Mouse (Mus musculus) kidney, adult 2 months (tissue): ENCODE data around the gene Zfp704. TPM values are rescaled to one million over a fixed set of nuclear protein-coding genes. Genes with fewer than 3 reads are reported as not detected.

Source experiments
- DNase-seq: peaks from one replicate; pipeline ENCODE4 v3.0.0; 2021
- H3K27ac ChIP-seq: fragments of 200-500 bp; 2 replicates; pipeline ENCODE4 v1.5.1; 2012; ENCODE audit warnings: low read depth, low read length, control low read depth, inconsistent platforms; ENCODE audit not compliant: insufficient read depth
- H3K27me3 ChIP-seq: fragments of 200-500 bp; replicated peaks from 2 replicates; pipeline ENCODE4 v1.6.1; 2012; ENCODE audit warnings: mild to moderate bottlenecking, moderate library complexity, low read length, inconsistent platforms; ENCODE audit not compliant: control insufficient read depth, insufficient read depth
- H3K36me3 ChIP-seq: fragments of 200-500 bp; 2 replicates; pipeline ENCODE4 v1.6.1; 2012; ENCODE audit warnings: mild to moderate bottlenecking, moderate library complexity, low read length, inconsistent platforms; ENCODE audit not compliant: control insufficient read depth, insufficient read depth
- H3K4me1 ChIP-seq: fragments of 200-500 bp; 2 replicates; pipeline ENCODE4 v1.6.1; 2011; ENCODE audit warnings: low read length; ENCODE audit not compliant: control insufficient read depth, insufficient read depth
- H3K4me3 ChIP-seq: fragments of 200-500 bp; 2 replicates; pipeline ENCODE4 v1.5.1; 2011; ENCODE audit warnings: mild to moderate bottlenecking, low read depth, low read length, control low read depth; ENCODE audit not compliant: insufficient read depth
- CTCF ChIP-seq: fragments of 200-500 bp; conservative IDR thresholded peaks from 2 replicates; pipeline ENCODE4 v1.5.1; 2011; ENCODE audit warnings: low read depth, mild to moderate bottlenecking, control low read depth, low read length, moderate library complexity, mixed read lengths; ENCODE audit not compliant: insufficient read depth, insufficient read length
- POLR2A ChIP-seq: fragments of 200-500 bp; IDR thresholded peaks from one replicate; pipeline ENCODE4 v1.6.1; 2011; ENCODE audit warnings: low read depth, low read length, control low read depth
- WGBS: fragments of 180-500 bp; shearing (Covaris S2); methylation state at CpG from one replicate; pipeline ENCODE4 v1.1.7; 2018; 5-methylcytosine and 5-hydroxymethylcytosine counted together
- polyA plus RNA-seq: library from polyadenylated mRNA; depleted of rRNA; stranded (reverse); fragments of >200 nt; gene quantifications from 2 replicates; pipeline ENCODE4 v1.2.3, GENCODE M21; 2012

Gene Zfp704
- polyA plus RNA-seq, 1 experiment = 11.3 TPM

DNA sequence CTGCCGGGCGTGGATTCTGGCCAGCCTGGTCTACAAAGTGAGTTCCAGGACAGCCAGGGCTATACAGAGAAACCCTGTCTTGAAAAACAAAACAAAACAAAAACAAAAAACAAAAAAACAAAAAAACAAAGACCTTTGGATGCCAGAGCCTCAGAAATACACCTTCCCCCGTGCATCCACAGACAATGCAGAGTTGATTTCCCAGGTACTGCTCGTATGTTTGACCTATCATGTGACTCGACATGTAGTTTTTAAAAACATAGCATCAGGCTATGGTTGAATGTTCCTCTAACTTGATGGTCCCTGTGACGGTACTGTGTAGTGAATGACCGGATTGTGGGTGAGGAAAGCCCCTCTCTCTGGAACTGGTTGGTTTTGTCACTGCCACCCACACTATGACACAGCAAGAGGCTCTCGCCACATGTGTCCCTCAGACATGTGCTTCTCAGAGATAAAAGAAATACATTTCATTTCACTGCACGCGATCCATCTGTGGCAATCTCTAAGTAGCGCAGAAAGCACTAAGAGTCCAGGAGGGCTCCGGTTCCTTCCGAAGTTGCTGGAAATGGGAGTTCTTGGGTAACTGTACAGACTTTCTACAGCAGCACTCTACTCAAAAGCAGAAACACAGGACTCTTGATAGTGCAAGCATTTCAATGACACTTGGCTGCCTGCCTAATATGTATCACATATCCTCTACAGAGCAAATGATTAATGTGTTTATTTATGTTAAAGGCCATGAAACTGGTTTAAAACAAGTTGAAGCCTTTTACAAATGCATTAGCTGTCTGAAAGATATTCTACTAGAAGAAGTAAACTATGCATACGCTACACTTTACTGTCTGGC is 28.7 kb downstream of the Zfp704 start:
- no peaks in the 10 kb centered on the region for H3K27me3 ChIP-seq
- H3K36me3 ChIP-seq = no peaks in the 10 kb centered on the region
- H3K4me3 ChIP-seq = no peak overlapping the region
- H3K4me1 ChIP-seq = peaks cover 8% of the 10 kb centered on the region; the same call in 1 of the 2 replicates
- TF ChIP-seq CTCF (no peak), POLR2A (no peak)
- WGBS = 88% methylated on average over 14 of the region's 14 CpGs
- H3K27ac ChIP-seq = no peak overlapping the region
- no peak for DNase-seq

DNA sequence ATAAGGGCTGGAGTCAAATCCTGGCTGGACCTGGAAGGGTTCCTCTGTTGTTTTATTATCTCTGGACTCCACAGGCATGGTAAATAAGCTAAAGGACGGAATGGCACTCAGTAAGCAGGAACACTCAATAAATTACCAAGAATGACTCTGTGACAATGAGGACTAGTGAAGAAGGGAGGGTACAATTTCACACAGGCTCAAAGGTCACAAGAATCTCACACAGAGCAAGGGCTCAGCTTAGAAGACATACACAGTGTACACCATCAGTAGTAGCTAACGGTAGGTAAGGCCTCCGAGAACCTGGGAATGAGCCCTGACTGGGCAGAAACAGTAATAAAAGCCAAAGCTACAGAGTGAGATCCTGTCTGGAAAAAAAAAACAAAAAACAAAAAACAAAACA is 29.8 kb downstream of the Zfp704 start:
- no peaks in the 10 kb centered on the region for H3K27me3 ChIP-seq
- no peak overlapping the region for H3K4me3 ChIP-seq
- peak; percentile 56 for DNase-seq
- TF ChIP-seq POLR2A = no peak
- TF ChIP-seq CTCF = no peak
- H3K36me3 ChIP-seq = no peaks in the 10 kb centered on the region
- no peak overlapping the region for H3K27ac ChIP-seq
- H3K4me1 ChIP-seq = peaks cover 8% of the 10 kb centered on the region; the same call in 1 of the 2 replicates
- WGBS = 48% methylated on average over 3 of the region's 3 CpGs

DNA sequence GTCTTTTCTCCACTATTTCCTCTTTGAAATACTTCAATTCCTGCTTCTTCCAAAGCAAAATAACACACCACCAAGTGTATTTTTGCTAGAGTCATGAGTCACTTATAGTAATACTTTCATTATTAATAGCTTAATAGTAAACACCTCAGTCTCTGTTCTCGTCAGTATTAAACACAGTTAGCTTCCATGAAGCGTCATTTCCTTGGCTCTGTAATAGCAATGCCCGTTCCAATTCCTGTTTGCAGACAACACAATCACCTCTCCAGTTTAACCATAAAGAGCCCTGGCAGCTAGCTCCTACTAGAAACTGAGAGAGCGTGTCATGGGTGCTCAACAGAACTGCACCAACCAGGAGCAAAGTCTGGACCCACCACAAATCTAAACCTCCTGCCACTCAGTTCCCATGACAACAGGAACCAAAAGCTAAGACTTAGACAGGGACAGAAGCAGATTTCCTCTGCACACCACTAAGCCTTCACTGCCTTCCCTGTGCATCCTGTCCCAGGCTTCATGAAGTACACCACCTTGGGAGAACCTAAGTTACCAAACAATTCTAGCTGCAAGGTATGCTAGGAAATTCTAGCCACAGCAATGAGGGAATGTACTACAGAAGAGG is 30.7 kb downstream of the Zfp704 start:
- Histone ChIP-seq H3K36me3 (no peaks in the 10 kb centered on the region), H3K27ac (no peak overlapping the region), H3K4me1 (peaks cover 13% of the 10 kb centered on the region), H3K4me3 (no peak overlapping the region), H3K27me3 (no peaks in the 10 kb centered on the region)
- no peak for TF ChIP-seq CTCF
- no peak for TF ChIP-seq POLR2A
- 36% methylated on average over 4 of the region's 4 CpGs for WGBS
- DNase-seq = no peak

DNA sequence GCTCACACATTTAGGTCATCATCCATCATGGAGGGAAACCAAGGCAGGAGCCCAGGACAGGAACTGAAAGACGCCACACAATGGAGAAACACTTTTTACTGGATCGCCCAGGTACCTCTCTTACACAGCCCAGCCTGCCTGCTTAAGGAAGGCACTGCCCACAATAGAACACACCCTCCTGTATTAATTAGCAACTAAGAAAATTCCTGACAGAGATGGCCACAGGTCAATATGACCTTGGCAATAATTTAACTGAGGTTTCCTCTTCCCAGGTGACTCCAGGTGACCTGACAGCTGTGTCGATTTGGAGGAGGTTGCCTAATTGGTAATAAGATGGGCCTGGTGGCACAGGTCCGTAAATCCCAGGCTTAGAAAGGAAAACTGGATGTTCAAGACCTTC is 33.0 kb downstream of the Zfp704 start:
- Histone ChIP-seq H3K36me3 (no peaks in the 10 kb centered on the region), H3K4me3 (no peak overlapping the region), H3K4me1 (peaks cover 18% of the 10 kb centered on the region), H3K27ac (no peak overlapping the region), H3K27me3 (no peaks in the 10 kb centered on the region)
- DNase-seq = peak; percentile 80
- WGBS = 42% methylated on average over 4 of the region's 4 CpGs
- TF ChIP-seq CTCF (no peak), POLR2A (no peak)

DNA sequence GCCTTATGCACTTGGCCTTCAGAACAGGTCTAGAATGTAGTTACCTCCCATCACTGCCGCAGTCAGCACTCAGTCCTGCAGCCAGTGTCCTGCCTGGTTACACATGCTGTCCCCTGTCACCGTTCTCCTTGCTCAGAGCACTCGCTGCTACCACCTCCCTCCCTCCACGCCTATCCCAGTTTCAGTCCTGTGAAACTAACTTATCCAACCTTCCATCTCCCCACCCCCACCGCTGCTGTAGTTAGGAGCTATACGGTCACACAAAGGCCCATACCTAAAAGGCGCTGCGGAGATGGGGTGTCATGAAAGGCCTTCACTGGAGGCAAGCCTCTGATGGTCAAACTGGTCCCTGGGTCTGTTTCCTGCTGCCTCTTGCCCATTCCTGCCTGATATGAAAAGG is 35.6 kb downstream of the Zfp704 start:
- no peaks in the 10 kb centered on the region for H3K36me3 ChIP-seq
- no peak overlapping the region for H3K4me3 ChIP-seq
- TF ChIP-seq POLR2A (no peak), CTCF (no peak)
- WGBS = 78% methylated on average over 8 of the region's 8 CpGs
- H3K4me1 ChIP-seq = peaks cover 17% of the 10 kb centered on the region
- H3K27me3 ChIP-seq = no peaks in the 10 kb centered on the region
- DNase-seq = no peak
- H3K27ac ChIP-seq = no peak overlapping the region

DNA sequence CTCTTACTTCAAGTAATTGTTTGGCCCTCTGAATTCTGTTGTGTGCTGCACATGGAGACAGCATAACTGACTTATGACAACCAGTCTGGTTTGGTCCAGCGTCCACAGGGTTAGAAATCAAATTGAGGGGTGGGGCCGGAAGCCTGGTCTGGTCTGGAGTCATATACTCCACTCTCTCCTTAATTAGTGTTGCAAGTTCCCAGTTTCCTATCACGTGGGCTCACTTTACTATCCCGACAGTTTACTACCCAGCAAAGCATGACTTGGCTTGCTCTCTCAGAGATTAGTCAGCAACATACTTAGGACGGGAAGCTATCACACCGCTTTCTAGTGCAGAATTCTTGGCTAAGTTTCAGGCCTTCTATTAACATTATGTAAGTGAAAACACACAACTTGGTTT is 36.3 kb downstream of the Zfp704 start:
- Histone ChIP-seq H3K4me1 (peaks cover 14% of the 10 kb centered on the region), H3K27ac (no peak overlapping the region), H3K36me3 (no peaks in the 10 kb centered on the region), H3K4me3 (no peak overlapping the region), H3K27me3 (no peaks in the 10 kb centered on the region)
- TF ChIP-seq CTCF = no peak
- TF ChIP-seq POLR2A = no peak
- DNase-seq = peak; percentile 89
- 2% methylated on average over 6 of the region's 6 CpGs for WGBS

DNA sequence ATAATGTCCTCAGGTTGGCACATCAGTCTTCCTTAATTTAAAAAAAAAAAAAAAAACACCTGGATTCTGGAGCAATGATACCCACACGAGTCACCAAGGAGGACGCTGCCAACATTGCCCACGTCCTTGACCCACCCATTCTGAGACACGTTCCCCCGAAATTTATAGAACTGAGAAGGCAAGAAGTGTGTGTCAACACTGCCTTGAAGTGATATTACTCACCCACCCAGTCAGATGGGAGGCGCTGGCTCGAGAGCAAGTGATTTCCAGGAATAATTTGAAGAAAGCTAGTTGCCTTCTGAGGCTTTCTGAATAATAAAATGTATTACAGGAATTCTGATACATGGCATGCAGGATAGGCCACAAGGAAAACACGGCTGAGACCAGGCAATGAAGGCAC is 37.6 kb downstream of the Zfp704 start:
- H3K4me3 ChIP-seq = no peak overlapping the region
- WGBS = 81% methylated on average over 8 of the region's 8 CpGs
- DNase-seq = no peak

More for the DNA sequence above, 37.6 kb downstream of the Zfp704 start:
- TF ChIP-seq POLR2A = no peak
- TF ChIP-seq CTCF = no peak
- Histone ChIP-seq H3K36me3 (no peaks in the 10 kb centered on the region), H3K27ac (no peak overlapping the region), H3K4me1 (peaks cover 23% of the 10 kb centered on the region), H3K27me3 (no peaks in the 10 kb centered on the region)
